Mouse (Mus musculus) activated CD4-positive, CD25-positive, alpha-beta regulatory T cell, adult 9 weeks (primary cell): ENCODE results near the gene Crct1. TPM values are rescaled to one million over a fixed set of nuclear protein-coding genes. Genes with fewer than 3 reads are reported as not detected.

Experiments
- polyA plus RNA-seq: library from polyadenylated mRNA; unstranded; fragments of 100-300 nt; shearing (Covaris generic); gene quantifications from one replicate; pipeline ENCODE4 v1.2.1, GENCODE M21; 2017

The Crct1 gene
- not detected for polyA plus RNA-seq

DNA sequence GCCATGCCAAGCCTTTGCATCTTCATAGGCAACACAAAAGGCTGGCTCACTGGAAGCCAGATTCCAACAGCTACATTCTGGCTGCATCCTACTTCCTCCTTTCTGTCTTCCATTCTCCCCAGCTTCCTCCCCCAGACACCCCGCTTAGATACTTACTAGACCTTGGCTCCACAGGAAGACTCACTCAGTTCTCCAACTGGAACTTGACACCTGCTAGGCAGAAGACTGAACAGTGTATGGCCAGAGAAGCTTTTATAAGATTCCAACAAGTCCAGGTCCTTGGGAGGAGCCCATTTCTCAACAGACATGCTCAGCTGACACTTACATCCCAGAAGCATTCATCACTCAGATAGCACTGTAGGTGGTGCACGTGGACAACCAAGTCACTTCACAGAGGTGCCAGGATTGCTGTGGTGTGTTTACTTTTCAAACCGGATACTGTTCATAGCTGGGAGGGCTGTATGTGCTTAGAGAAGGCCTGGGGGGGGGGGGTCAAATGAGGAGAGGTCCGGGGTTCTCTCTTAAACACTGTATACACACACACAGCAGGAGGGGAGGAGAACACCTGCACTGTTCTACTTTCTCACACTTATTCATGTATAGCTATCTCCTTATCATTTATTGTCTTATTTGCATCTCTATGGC lies at the start of gene Crct1:
TSS of gene Crct1 (minus strand) at position 228 of the 645 bp plus-strand sequence.

DNA sequence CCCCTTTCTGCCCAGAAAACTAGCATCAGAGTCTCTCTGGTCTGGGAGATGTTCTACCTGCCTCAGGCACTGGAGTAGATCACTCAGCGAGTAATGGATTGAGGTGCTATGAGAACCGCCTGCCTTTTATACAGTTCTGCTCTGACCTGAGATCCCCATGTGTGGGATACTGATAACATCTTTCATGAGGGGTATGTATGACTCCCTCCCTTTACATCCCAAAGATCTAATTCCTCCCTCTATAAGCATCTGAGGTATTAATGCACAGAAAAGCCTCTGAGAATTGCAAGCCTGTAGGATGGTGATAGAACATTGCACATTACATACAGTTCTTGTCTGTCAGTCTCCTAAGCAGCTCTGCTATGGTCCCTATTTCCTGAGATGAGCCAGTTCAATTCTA lies 3.5 kb upstream of the Crct1 start, which contains the start of gene Lce1m:
TSS of gene Lce1m (minus strand) at position 101 of the 400 bp plus-strand sequence.

DNA sequence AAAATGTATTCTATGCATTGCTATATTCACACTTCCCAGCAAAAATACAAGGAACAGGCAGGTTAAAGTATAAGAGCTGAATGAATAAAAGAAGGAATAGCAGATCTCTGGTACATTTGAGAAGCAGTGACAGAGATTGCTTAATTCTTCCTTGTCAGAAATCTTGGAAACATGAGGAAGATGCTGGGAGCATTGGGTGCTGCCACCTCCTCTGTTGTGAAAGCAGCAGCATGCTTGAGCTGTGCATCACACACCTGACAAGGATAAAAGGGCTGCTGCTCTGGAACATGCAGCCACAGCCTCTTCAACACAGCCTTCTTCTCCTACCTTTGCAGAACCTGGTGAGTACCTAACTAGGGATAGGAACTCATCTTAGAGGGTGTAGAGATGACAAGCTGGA lies 23.6 kb downstream of the Crct1 start, which contains the start of gene Lce3f:
TSS of gene Lce3f (plus strand) at position 301 of the 400 bp plus-strand sequence.

DNA sequence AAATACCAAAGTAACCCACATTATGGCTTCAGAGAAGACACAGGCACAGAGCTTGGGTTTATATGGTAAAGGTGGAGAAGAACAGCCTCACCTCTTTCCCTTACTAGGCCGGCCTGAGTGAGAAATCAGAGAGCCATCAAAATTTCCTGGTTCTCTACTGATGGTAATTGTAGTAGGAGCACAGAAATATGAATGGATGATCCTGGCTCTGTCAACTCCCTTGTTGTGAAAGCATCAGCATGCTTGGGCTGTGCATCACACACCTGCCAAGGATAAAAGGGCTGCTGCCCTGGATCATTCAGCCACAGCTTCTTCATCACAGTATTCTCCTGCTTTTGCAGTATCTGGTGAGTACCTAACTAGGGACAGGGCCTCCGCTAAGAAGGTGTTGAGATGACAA lies 48.7 kb downstream of the Crct1 start, which contains the start of gene Lce3e:
TSS of gene Lce3e (plus strand) at position 301 of the 400 bp plus-strand sequence.

Other genes with a start within 250 kb of the Crct1 start
- gene Lce1i, start 236.8 kb downstream of the Crct1 start, polyA plus RNA-seq = not detected
- gene Lce1j, start 225.2 kb downstream of the Crct1 start, polyA plus RNA-seq = not detected
- not detected for gene Lce1k, start 207.8 kb downstream of the Crct1 start, polyA plus RNA-seq
- gene Kprp, start 188.4 kb downstream of the Crct1 start, polyA plus RNA-seq = not detected
- not detected for gene Lce1l, start 164.4 kb downstream of the Crct1 start, polyA plus RNA-seq
- gene 2310050C09Rik, start 145.5 kb downstream of the Crct1 start, polyA plus RNA-seq = not detected
- gene Lce3a, start 89.5 kb downstream of the Crct1 start, polyA plus RNA-seq = not detected
- not detected for gene Lce3b, start 82.7 kb downstream of the Crct1 start, polyA plus RNA-seq
- not detected for gene Lce3c, start 71.2 kb downstream of the Crct1 start, polyA plus RNA-seq
- not detected for gene Lce3d, start 58.3 kb downstream of the Crct1 start, polyA plus RNA-seq
- not detected for gene Lce3e, start 48.6 kb downstream of the Crct1 start, polyA plus RNA-seq
- gene Lce3f, start 23.5 kb downstream of the Crct1 start, polyA plus RNA-seq = not detected
- not detected for gene Lce1m, start 3.4 kb upstream of the Crct1 start, polyA plus RNA-seq
- gene Gm4858, start 53.1 kb upstream of the Crct1 start, polyA plus RNA-seq = 1.1 TPM
- not detected for gene Crnn, start 129.1 kb upstream of the Crct1 start, polyA plus RNA-seq
- not detected for gene Flg2, start 181.6 kb upstream of the Crct1 start, polyA plus RNA-seq